Comparison of ENCODE assay signal across 22 mouse cellular contexts in genomic region chr1:95064330-95065193, GRCm38 (mm10).
DNase-seq lines count a peak whose midpoint lies in the region; ATAC-seq and TF ChIP-seq lines count a peak whose summit lies in the region.
"Had no signal": no experiment of that assay in that cellular context is flagged by ENCODE, and none has a peak within 500 bp of the region (broad histone marks: within the 10 kb centered on the region; RNA-seq: fewer than 3 reads in every experiment).

No protein-coding gene starts in this region.

- no peak overlapping the region for H3K9ac ChIP-seq in intestine, embryonic 14.5 days (ENCODE audit: low read length)
- H3K9ac ChIP-seq in intestine, embryonic 15.5 days, result no peak overlapping the region
- H3K9ac ChIP-seq in intestine, postnatal 0 days (ENCODE audit: low read depth, low read length), result no peak overlapping the region
- H3K9ac ChIP-seq: embryonic facial prominence, embryonic 13.5 days; embryonic facial prominence, embryonic 15.5 days; forebrain, embryonic 12.5 days had no signal

- no peak for TF ChIP-seq CTCF in intestine, postnatal 0 days (IDR thresholded peaks at IDR 0.05; ENCODE audit: low read depth)

- 76% methylated on average over 12 of the region's 15 CpGs for WGBS in intestine, embryonic 14.5 days
- 69% methylated on average over 11 of the region's 15 CpGs for WGBS in intestine, embryonic 15.5 days
- 55% methylated on average over 8 of the region's 15 CpGs for WGBS in intestine, postnatal 0 days

- H3K27ac ChIP-seq in intestine, embryonic 14.5 days (ENCODE audit: low read depth), result no peak overlapping the region
- H3K27ac ChIP-seq in intestine, embryonic 15.5 days, result no peak overlapping the region
- no peak overlapping the region; the same call in 1 of the 2 replicates for H3K27ac ChIP-seq in intestine, postnatal 0 days (ENCODE audit: low read depth, low read length)
- H3K27ac ChIP-seq: embryonic facial prominence, embryonic 13.5 days; embryonic facial prominence, embryonic 15.5 days; forebrain, embryonic 10.5 days; forebrain, embryonic 12.5 days had no signal

- no peaks in the 10 kb centered on the region for H3K4me1 ChIP-seq in intestine, embryonic 14.5 days (replicated peaks; ENCODE audit: control insufficient read depth, insufficient read depth, low read length)
- H3K4me1 ChIP-seq in intestine, embryonic 15.5 days (replicated peaks), result no peaks in the 10 kb centered on the region
- H3K4me1 ChIP-seq in intestine, postnatal 0 days (replicated peaks; ENCODE audit: control insufficient read depth, insufficient read depth, low read length), result no peaks in the 10 kb centered on the region
- H3K4me1 ChIP-seq: embryonic facial prominence, embryonic 13.5 days; embryonic facial prominence, embryonic 15.5 days; forebrain, embryonic 10.5 days; forebrain, embryonic 12.5 days had no signal

- no peak for DNase-seq in intestine, embryonic 14.5 days (ENCODE audit: low spot score)
- DNase-seq in retina, postnatal 1 day, result no peak
- DNase-seq: adrenal gland, adult 2 months; adrenal gland, postnatal 10 days; adrenal gland, postnatal 25 days; cerebellum, adult 11 months; cerebellum, adult 18-20 months; cerebellum, adult 8-10 months; cerebellum, adult 9-11 months; cerebellum, postnatal 14 days; cerebellum, postnatal 36 days; embryo, embryonic 11 days had no signal

- H3K9me3 ChIP-seq in intestine, embryonic 14.5 days (ENCODE audit: control insufficient read depth, low read length), result no peaks in the 10 kb centered on the region
- H3K9me3 ChIP-seq in intestine, embryonic 15.5 days, result no peaks in the 10 kb centered on the region
- H3K9me3 ChIP-seq in intestine, postnatal 0 days (ENCODE audit: control insufficient read depth), result no peaks in the 10 kb centered on the region
- H3K9me3 ChIP-seq: embryonic facial prominence, embryonic 13.5 days; embryonic facial prominence, embryonic 15.5 days; forebrain, embryonic 10.5 days; forebrain, embryonic 12.5 days had no signal

- no peaks in the 10 kb centered on the region for H3K36me3 ChIP-seq in intestine, embryonic 14.5 days (ENCODE audit: control insufficient read depth, insufficient read depth, low read length)
- no peaks in the 10 kb centered on the region for H3K36me3 ChIP-seq in intestine, embryonic 15.5 days
- no peaks in the 10 kb centered on the region for H3K36me3 ChIP-seq in intestine, postnatal 0 days (ENCODE audit: control insufficient read depth, insufficient read depth)
- H3K36me3 ChIP-seq: embryonic facial prominence, embryonic 13.5 days; embryonic facial prominence, embryonic 15.5 days; forebrain, embryonic 10.5 days; forebrain, embryonic 12.5 days had no signal

- no peak overlapping the region for H3K4me2 ChIP-seq in intestine, embryonic 14.5 days (ENCODE audit: low read length)
- H3K4me2 ChIP-seq in intestine, embryonic 15.5 days (replicated peaks), result no peak overlapping the region
- peak overlapping the region; percentile 30; the same call in 1 of the 2 replicates for H3K4me2 ChIP-seq in intestine, postnatal 0 days (replicated peaks; ENCODE audit: low read depth)
- H3K4me2 ChIP-seq: embryonic facial prominence, embryonic 13.5 days; embryonic facial prominence, embryonic 15.5 days; forebrain, embryonic 12.5 days had no signal

- H3K27me3 ChIP-seq in intestine, embryonic 14.5 days (replicated peaks; ENCODE audit: control insufficient read depth, insufficient read depth, low read length), result no peaks in the 10 kb centered on the region
- no peaks in the 10 kb centered on the region for H3K27me3 ChIP-seq in intestine, embryonic 15.5 days (replicated peaks)
- H3K27me3 ChIP-seq in intestine, postnatal 0 days (replicated peaks; ENCODE audit: control insufficient read depth, insufficient read depth, low read length), result no peaks in the 10 kb centered on the region
- H3K27me3 ChIP-seq: embryonic facial prominence, embryonic 13.5 days; embryonic facial prominence, embryonic 15.5 days; forebrain, embryonic 12.5 days had no signal

- H3K4me3 ChIP-seq in intestine, embryonic 14.5 days (ENCODE audit: low read depth, low read length), result no peak overlapping the region
- no peak overlapping the region for H3K4me3 ChIP-seq in intestine, embryonic 15.5 days (replicated peaks)
- no peak overlapping the region for H3K4me3 ChIP-seq in intestine, postnatal 0 days (ENCODE audit: low read depth, low read length)
- H3K4me3 ChIP-seq: embryonic facial prominence, embryonic 13.5 days; embryonic facial prominence, embryonic 15.5 days; erythroblast, embryonic 14.5 days; forebrain, embryonic 10.5 days; forebrain, embryonic 12.5 days had no signal

- peak; percentile 58 for ATAC-seq in intestine, embryonic 14.5 days (replicated peaks; ENCODE audit: low FRiP score, low TSS enrichment, low read depth)
- ATAC-seq in intestine, embryonic 15.5 days, result peak; percentile 90
- ATAC-seq in intestine, postnatal 0 days, result peak; percentile 61
- no peak for ATAC-seq in megakaryocyte progenitor cell, adult 5-6 weeks (replicated peaks; ENCODE audit: poor library complexity)
- ATAC-seq: forebrain, embryonic 14.5 days; forebrain, embryonic 16.5 days had no signal
